Mouse (Mus musculus): ENCODE measurements around the gene Gm13277. TPM values are rescaled to one million over a fixed set of nuclear protein-coding genes. Genes with fewer than 3 reads are reported as not detected.
A peak's percentile ranks its signal among the peaks of the same experiment; 100 is the strongest.
"Not testable (repeated sequence)": the region's sequence is repeated elsewhere in the genome, so short reads cannot be mapped to it uniquely, and the experiment has no call there.

Gene Gm13277
- not detected in 2 replicates for polyA plus RNA-seq (2012; rRNA removed)

GRCm38 (mm10) chr4:88788402-88788801 is at the start of gene Gm13277:
TSS of gene Gm13277 (plus strand) at chr4:88788632.
- not testable (repeated sequence) for DNase-seq (ENCODE audit: low read depth)

DNA sequence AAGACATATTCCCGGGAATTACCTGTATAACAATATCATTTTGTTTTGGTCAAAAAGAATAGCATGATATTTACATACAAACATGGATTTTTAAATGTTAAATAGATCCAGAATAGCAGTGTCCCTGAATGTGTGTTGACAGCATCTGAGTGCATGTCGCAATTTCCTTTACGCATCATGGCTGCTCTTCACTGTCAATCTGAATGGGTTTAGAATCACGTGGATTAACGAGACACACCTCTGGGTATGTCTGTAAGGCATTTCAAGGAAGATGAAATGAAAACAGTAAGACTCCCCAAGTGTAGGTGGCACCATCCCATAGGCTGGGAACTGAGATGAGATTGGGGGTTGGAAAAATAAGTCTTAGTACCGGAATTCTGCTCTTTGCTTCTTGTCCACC is 49.4 kb upstream of the Gm13277 start:
- no peak for DNase-seq (ENCODE audit: low read depth)

DNA sequence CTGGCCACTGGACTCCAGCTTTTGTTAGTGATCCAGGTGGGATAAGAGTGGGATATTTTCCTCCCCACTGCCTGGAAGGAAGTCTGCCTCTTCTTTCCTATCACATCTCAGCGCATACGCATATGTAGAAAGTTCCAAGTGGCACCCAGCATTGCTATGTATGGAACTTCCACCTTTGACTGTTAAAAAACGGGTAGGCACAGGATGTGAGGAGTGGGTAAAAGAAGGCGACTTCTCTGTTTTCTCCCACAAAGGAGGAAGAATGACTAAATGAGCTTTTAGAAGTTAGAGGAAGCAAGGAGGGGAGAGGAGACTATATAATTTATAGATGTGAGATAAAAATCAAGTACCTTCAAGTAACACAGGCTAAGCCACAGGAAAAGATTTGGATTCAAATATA is 47.0 kb upstream of the Gm13277 start:
- DNase-seq (ENCODE audit: low read depth), result no peak

GRCm38 (mm10) chr4:88742771-88743371 is 45.6 kb upstream of the Gm13277 start:
- DNase-seq (ENCODE audit: low read depth), result no peak

DNA sequence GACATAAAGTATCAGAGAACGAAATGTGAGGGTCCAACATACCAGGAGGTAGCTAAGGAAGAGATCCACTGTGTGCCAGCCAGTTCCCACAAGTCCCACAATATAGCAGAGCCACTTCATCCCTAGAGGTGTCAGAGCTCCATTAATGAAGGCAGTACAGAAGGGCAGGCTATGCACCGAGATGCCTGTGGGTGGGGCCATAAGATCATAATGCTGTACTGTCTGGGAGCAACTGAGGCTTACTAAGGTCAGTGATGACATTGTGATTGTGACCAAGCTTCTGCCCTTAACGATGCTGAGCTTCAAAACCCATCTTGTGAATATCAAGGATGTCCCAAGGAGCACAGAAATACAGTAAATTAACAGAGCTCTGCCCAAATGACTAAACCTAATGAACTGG is 44.2 kb upstream of the Gm13277 start:
- DNase-seq (ENCODE audit: low read depth), result no peak

- DNase-seq (ENCODE audit: low read depth), result no peak
Observed at GRCm38 (mm10) chr4:88749926-88750325, 38.5 kb upstream of the Gm13277 start.

GRCm38 (mm10) chr4:88754818-88755340 is 33.6 kb upstream of the Gm13277 start, which contains the start of gene Gm13271:
TSS of gene Gm13271 (plus strand) at chr4:88754868.
- not testable (repeated sequence) for DNase-seq (ENCODE audit: low read depth)

GRCm38 (mm10) chr4:88756581-88757513 is 31.6 kb upstream of the Gm13277 start:
- not testable (repeated sequence) for DNase-seq (ENCODE audit: low read depth)

DNA sequence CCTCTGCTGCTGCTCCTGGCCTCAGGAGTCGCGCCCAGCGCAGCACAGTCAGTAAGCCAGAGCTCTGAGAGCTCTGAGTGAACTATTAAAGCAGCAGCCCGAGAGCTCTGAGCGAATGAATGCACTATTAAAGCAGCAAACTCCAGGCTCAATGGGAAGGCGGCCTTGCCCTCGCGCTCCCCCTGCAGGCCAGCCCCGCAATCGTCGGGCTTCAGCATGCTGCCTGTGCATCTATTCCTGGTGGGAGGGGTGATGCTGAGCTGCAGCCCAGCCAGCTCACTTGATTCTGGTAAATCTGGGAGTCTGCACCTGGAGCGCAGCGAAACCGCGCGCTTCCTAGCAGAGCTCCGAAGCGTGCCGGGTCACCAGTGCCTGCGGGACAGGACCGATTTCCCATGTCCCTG is 30.8 kb upstream of the Gm13277 start:
- peak; percentile 28 for DNase-seq (ENCODE audit: low read depth)

DNA sequence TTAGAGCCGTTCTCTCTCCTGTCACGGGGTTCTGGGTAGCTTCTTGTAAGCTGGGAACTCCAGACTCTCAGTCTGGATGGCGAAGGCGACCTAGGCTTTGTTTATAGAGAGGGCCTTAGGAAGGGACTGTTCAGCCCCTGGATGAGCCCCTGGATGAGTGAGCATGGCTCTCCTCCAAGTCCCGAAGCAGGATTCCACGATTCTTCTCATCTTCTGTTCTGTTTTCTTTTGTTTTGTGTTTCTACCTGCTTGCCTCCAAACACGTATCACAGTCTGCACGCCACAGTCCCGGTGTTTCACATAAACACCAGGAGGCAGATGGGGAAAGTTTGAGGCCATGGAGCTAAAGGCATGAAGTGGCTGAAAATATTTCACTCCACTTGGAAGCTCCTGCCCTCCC is 29.7 kb upstream of the Gm13277 start:
- DNase-seq (ENCODE audit: low read depth), result not testable (repeated sequence)

- DNase-seq (ENCODE audit: low read depth), result not testable (repeated sequence)
Observed at GRCm38 (mm10) chr4:88759610-88760268, 28.7 kb upstream of the Gm13277 start, which contains the start of gene Gm13283. TSS of gene Gm13283 (plus strand) at chr4:88760119.

DNA sequence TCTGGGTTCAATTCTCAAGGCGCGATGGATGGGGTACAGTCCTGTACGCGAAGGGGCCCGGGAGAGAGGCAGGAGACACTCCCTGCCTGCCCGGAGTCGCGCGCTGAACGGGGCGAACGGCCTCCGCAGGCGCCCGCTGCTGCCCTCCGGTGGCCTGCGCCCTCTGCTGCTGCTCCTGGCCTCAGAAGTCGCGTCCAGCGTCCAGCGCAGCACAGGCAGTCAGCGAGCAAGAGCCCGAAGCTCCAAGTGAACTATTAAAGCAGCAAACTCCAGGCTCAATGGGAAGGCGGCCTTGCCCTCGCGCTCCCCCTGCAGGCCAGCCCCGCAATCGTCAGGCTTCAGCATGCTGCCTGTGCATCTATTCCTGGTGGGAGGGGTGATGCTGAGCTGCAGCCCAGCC is 28.0 kb upstream of the Gm13277 start:
- DNase-seq (ENCODE audit: low read depth), result not testable (repeated sequence)

DNA sequence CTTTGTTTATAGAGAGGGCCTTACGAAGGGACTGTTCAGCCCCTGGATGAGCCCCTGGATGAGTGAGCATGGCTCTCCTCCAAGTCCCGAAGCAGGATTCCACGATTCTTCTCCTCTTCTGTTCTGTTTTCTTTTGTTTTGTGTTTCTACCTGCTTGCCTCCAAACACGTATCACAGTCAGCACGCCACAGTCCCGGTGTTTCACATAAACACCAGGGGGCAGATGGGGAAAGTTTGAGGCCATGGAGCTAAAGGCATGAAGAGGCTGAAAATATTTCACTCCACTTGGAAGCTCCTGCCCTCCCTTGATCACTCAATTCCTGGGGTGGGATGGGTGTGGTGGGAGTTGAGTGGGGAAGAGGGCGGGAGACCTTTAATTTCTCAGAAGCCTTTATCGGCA is 26.7 kb upstream of the Gm13277 start:
- not testable (repeated sequence) for DNase-seq (ENCODE audit: low read depth)

GRCm38 (mm10) chr4:88762341-88762740 is 26.1 kb upstream of the Gm13277 start:
- not testable (repeated sequence) for DNase-seq (ENCODE audit: low read depth)

- not testable (repeated sequence) for DNase-seq (ENCODE audit: low read depth)
Observed at GRCm38 (mm10) chr4:88763384-88764018, 24.9 kb upstream of the Gm13277 start.

- not testable (repeated sequence) for DNase-seq (ENCODE audit: low read depth)
Observed at GRCm38 (mm10) chr4:88773534-88773933, 14.9 kb upstream of the Gm13277 start, which contains the start of gene Gm13290. TSS of gene Gm13290 (plus strand) at chr4:88773834.

GRCm38 (mm10) chr4:88776622-88777021 is 11.8 kb upstream of the Gm13277 start, which contains the start of gene Gm13289:
TSS of gene Gm13289 (plus strand) at chr4:88776922.
- DNase-seq (ENCODE audit: low read depth), result not testable (repeated sequence)

- DNase-seq (ENCODE audit: low read depth), result not testable (repeated sequence)
Observed at GRCm38 (mm10) chr4:88779550-88779949, 8.9 kb upstream of the Gm13277 start, which contains the start of gene Gm13272. TSS of gene Gm13272 (plus strand) at chr4:88779850.

- not testable (repeated sequence) for DNase-seq (ENCODE audit: low read depth)
Observed at GRCm38 (mm10) chr4:88780320-88780719, 8.1 kb upstream of the Gm13277 start.

DNA sequence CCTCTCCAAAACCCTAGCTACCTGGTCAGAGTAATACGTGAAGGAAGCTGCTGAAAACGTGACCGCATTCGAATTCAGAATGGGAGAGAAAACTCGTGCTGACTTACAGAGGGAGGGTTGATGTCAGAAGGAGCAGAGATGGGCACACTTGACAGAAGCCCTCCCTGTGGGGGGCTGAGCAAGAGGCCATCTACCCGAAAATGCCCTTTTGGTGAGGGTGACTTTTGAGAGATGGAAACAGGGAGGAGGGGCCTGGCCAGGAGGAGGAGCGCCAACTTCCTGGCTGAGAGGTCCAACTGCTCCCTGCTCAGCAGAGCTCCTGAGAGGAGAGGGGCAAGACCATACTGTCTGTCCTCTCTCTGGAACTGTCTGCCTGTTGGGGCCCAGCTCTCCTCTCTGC is 6.6 kb upstream of the Gm13277 start, which contains the start of gene Ifnz:
Ifnz (plus strand) TSS at position 301 of the 400 bp plus-strand sequence.
- not testable (repeated sequence) for DNase-seq (ENCODE audit: low read depth)

- DNase-seq (ENCODE audit: low read depth), result not testable (repeated sequence)
Observed at GRCm38 (mm10) chr4:88782335-88782734, 6.1 kb upstream of the Gm13277 start.
